Mouse (Mus musculus) forelimb bud, embryonic 11.5 days (tissue): Measurements from ENCODE around the gene Fam83b.

Experiments
- DNase-seq: peaks from one replicate; pipeline ENCODE4 v3.0.0-alpha.2; 2012; ENCODE audit warnings: low read depth, low spot score

Fam83b gene

GRCm38 (mm10) chr9:76523075-76523474 lies 43.8 kb downstream of the Fam83b start:
- DNase-seq = no peak

- no peak for DNase-seq
Measured at GRCm38 (mm10) chr9:76521640-76522039, 45.3 kb downstream of the Fam83b start.

DNA sequence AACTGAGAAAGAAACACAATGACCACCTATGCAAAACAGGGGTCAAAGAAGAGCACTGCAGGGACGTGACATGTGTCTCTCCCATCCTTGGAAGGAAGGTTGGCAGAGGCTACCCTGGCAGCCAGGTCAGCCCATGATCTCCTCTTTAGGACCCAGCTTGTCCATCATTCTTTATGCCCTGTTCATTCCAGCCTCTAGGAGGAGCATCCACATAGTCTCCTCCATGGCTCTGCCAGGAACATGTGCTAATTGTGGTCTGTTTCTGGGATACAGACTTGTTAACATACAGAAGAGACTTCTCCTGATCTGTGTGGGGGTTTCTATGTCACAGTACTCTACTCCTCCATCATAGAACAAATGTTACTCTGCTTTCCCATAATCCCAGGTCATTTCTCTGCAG lies 48.3 kb downstream of the Fam83b start:
- no peak for DNase-seq

DNA sequence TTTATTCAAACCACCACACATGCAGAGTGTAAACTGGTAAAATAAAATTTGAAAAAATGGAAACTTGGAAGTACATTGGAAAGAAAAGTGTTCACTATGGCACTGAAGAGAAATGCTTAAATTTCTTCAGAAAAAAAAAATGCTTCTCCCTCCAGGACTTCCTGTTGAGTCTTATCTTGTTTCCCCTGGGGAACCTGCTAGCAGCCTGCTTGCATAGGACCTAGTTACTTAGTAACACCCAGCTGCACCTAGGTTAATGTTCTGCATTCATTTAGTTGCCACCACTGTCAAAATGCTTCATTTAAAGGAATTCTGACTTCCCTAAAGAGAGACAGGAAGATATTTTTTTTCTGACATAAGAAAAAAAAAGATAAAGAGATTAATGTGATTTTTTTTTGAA lies 61.3 kb downstream of the Fam83b start:
- no peak for DNase-seq

DNA sequence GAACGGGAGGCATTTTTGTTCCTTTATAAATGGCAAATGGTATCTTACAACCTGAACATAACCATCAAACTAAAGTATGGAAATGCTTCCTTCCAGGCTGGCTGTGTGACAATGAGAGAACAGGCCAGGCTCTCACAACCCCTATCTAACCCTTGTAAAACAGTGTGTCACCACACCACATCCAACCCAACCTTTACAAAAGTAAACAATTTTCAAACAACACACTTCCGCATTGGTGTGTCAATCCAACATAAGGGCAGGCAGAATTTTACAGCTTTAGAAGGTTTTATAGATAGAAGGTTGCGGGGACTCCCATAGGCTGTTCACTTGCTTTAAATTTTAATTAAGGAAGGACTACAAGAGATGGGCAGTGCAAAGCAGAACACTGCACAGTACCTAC lies 77.2 kb downstream of the Fam83b start:
- no peak for DNase-seq

DNA sequence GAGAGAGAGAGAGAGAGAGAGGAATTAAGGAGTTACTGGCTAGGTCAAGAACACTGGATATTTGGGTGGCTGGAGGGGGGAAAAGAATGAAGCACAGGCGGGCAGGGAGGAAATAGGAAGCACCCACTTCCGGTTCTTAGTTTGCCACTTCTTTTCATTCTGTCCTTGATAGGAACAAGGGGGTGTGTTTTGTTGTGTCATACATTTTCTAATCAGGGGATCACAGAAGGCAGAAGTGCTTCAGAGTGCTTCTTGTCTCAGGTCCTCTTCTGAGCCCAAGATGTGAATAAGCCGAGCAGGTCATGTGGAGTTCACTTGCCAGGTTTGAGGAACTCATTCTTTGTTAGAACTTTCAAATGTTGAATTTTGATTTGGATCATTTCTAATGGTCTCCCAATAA lies 86.8 kb downstream of the Fam83b start:
- DNase-seq = no peak

- DNase-seq = no peak
Measured at GRCm38 (mm10) chr9:76469500-76469899, 97.4 kb downstream of the Fam83b start.

DNA sequence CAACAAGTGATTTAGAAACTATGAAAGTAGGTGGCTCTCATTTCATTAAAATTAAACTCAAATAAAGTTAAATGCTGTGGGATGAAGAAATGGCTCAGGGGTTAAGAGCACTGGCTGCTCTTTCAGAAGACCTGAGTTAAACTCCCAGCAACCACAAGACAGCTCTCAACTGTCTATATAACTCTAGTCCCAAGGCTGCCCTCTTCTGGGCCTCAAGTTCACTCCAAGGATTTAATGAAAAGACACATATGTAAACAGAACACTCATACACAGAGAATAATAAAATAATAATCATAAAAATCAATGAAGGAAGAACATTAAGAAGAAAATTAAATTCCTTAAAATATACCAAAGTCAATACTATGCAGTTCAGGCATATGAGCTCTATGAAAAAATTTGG lies 105.4 kb downstream of the Fam83b start:
- DNase-seq = no peak

DNA sequence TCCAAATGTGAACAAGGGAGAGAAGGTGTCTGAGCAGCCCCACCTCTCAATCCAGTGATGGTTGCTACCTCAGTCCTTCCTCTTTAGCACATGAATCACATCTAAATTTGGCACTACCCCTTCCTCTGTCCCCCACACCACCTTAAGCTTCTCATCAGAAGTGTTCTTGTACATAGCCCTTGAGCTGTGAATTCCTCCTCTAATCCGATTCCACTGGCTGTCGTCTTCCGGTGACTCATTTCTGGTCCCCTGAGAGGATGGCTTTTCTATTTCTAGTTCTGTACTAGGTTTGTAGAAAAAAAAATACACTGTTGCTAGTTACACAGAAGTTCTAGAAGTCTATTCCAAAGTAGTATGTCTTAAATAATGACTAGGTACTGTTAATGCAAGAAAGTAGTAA lies 111.2 kb downstream of the Fam83b start:
- no peak for DNase-seq
